Mouse (Mus musculus) neural tube, embryonic 14.5 days (tissue): ENCODE results near the gene Msh2. TPM values are rescaled to one million over a fixed set of nuclear protein-coding genes. Genes with fewer than 3 reads are reported as not detected.

Source experiments
- ATAC-seq: fragments of 200-750 bp; cut with Nextera tagmentation; 2 replicates; pipeline ENCODE4 v1.8.0; 2017; ENCODE audit warnings: low read depth, mild to moderate bottlenecking, moderate TSS enrichment, moderate library complexity
- H3K27ac ChIP-seq: fragments of 300-500 bp; sonication (generic); 2 replicates; pipeline ENCODE4 v1.5.1; 2014; ENCODE audit warnings: low read depth, mild to moderate bottlenecking, control low read depth, low read length, moderate library complexity, mixed read lengths
- H3K27me3 ChIP-seq: fragments of 300-500 bp; sonication (generic); 2 replicates; pipeline ENCODE4 v1.6.1; 2014; ENCODE audit warnings: low read length; ENCODE audit not compliant: control insufficient read depth, insufficient read depth
- H3K36me3 ChIP-seq: fragments of 300-500 bp; sonication (generic); 2 replicates; pipeline ENCODE4 v1.6.1; 2014; ENCODE audit warnings: low read length, mixed read lengths; ENCODE audit not compliant: control insufficient read depth, insufficient read depth
- H3K4me1 ChIP-seq: fragments of 300-500 bp; sonication (generic); 2 replicates; pipeline ENCODE4 v1.6.1; 2014; ENCODE audit warnings: low read length; ENCODE audit not compliant: control insufficient read depth, insufficient read depth
- H3K4me2 ChIP-seq: fragments of 300-500 bp; sonication (generic); 2 replicates; pipeline ENCODE4 v1.6.1; 2014; ENCODE audit warnings: mild to moderate bottlenecking, low read depth, low read length, control low read depth
- H3K4me3 ChIP-seq: fragments of 300-500 bp; sonication (generic); 2 replicates; pipeline ENCODE4 v1.5.1; 2014; ENCODE audit warnings: low read depth, low read length, control low read depth, mixed read lengths
- H3K9ac ChIP-seq: fragments of 300-500 bp; sonication (generic); replicated peaks from 2 replicates; pipeline ENCODE4 v1.6.1; 2014; ENCODE audit warnings: low read depth, mild to moderate bottlenecking, control low read depth, low read length, mixed read lengths
- H3K9me3 ChIP-seq: fragments of 300-500 bp; sonication (generic); 2 replicates; pipeline ENCODE4 v1.6.1; 2016; ENCODE audit warnings: low read length; ENCODE audit not compliant: control insufficient read depth
- WGBS: fragments of 180-500 bp; shearing (Covaris S2); extraction: QIAGEN DNeasy Blood & Tissue Kit; methylation state at CpG from one replicate; pipeline ENCODE4 v1.1.7; 2014; 5-methylcytosine and 5-hydroxymethylcytosine counted together
- polyA plus RNA-seq: library from polyadenylated mRNA; unstranded; fragments of >200 nt; fragmentation: Nextera tagmentation; extraction: Ambion mirVana; gene quantifications from 2 replicates; pipeline ENCODE4 v1.2.1, GENCODE M21; 2014

The Msh2 gene
- polyA plus RNA-seq: 37.8 and 50.1 TPM in 2 replicates

DNA sequence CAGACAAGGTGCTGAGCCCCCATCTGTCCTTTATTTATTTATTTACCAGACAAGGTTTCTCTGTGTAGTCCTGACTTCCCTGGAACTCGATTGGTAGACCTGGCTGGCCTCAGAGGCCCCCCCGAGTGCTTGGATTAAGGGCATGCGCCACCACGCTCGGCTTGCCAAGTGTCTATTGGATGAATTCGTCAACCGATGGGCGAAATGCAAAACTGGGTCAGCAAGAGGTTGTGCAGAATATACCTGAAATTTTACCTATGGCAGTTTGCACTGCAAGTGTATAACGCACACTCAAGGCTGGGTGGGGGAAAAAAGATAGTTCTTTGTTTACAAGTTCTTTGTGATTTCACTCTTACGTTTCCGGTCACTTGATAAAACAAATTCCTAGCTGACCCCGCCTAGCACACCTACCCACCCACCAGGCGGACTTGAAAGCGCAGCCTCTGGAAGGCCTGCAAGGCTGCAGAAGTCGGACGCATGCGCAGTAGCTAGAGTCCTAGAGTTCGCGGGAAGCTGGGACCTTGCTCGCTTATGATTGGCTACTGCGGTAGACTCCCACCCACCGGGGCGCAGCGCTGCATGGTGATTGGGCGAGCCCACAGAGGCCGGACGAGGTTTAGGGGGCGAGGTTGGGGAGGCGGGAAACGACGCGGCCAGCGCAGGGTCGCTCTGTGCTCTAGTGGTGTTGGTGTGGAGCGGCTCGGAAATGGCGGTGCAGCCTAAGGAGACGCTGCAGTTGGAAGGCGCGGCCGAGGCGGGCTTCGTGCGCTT lies at the start of gene Msh2:
Msh2 (plus strand) TSS at position 441 of the 771 bp plus-strand sequence.
- Histone ChIP-seq H3K27me3 (no peaks in the 10 kb centered on the region), H3K27ac (peak within 1 kb of the TSS; percentile 75), H3K4me2 (peak within 1 kb of the TSS; percentile 72), H3K4me1 (peaks cover 11% of the 10 kb centered on the region), H3K9me3 (no peaks in the 10 kb centered on the region), H3K36me3 (no peaks in the 10 kb centered on the region), H3K4me3 (peak within 1 kb of the TSS; percentile 90), H3K9ac (peak within 1 kb of the TSS; percentile 78)
- peak; percentile 99 for ATAC-seq
- WGBS: under 1% methylated on average over 44 of the region's 44 CpGs

DNA sequence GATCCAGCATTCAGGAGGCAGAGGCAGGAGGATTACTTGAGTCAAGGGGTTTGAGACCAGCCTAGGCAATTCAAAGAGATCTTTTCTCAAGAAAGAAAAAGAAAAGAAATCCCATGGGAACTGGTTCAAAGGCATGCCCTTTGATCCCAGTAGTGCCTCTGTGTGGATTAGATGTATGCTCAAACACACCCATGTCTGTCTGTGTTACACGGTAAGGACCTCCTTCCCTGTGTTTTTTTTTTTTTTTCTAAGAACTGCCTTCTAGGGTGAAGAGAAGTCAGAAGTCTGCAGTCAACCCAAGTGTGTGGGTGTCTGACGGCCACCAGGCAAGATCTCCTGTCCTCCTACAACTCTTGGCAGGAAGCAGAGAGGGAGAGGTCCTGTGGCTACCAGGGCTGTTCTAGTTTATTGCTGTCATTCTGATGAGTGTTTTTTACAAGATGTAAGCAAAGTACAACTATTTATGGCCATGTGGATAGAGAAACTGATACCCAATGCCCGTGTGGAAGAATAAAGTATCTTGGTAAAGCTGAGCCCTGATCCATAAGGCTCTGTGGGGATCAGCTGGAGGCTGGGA lies 46.5 kb upstream of the Msh2 start:
- H3K4me3 ChIP-seq: no peak overlapping the region
- H3K9me3 ChIP-seq: no peaks in the 10 kb centered on the region
- H3K4me2 ChIP-seq: no peak overlapping the region
- no peaks in the 10 kb centered on the region for H3K36me3 ChIP-seq
- no peak overlapping the region for H3K9ac ChIP-seq
- H3K4me1 ChIP-seq: no peaks in the 10 kb centered on the region
- 48% methylated on average over 3 of the region's 3 CpGs for WGBS
- H3K27ac ChIP-seq: no peak overlapping the region
- H3K27me3 ChIP-seq: no peaks in the 10 kb centered on the region
- no peak for ATAC-seq

- Histone ChIP-seq H3K36me3 (no peaks in the 10 kb centered on the region), H3K4me3 (no peak overlapping the region), H3K9me3 (no peaks in the 10 kb centered on the region), H3K27ac (no peak overlapping the region), H3K4me2 (no peak overlapping the region), H3K9ac (no peak overlapping the region), H3K4me1 (no peaks in the 10 kb centered on the region), H3K27me3 (no peaks in the 10 kb centered on the region)
- ATAC-seq: no peak
- 94% methylated on average over 5 of the region's 5 CpGs for WGBS
Measured at GRCm38 (mm10) chr17:87628144-87628543, 44.0 kb upstream of the Msh2 start.

DNA sequence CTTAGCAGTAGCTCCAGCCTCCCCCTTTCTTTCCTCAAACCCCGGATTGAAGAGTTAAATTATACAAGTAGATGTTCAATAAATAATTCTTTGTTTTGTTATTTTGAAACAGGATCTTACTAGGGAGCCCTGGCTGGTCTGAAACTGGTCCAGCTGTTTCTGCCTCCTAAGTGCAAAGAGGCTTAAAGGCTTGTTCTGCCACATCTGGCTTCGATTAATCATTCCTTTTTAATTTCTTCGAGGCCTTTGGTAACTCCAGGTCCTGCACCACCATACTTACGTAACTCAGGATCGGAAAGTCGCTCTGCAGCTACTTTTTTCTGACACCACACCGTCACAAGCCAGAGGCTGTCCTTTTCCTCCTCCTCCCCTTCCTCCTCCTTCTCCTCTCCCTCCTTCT lies 43.4 kb upstream of the Msh2 start:
- H3K27me3 ChIP-seq: no peaks in the 10 kb centered on the region
- 85% methylated on average over 7 of the region's 7 CpGs for WGBS

GRCm38 (mm10) chr17:87637056-87637389 lies 35.1 kb upstream of the Msh2 start:
- peak overlapping the region; percentile 79 for H3K4me2 ChIP-seq
- peak overlapping the region; percentile 51; the same call in 1 of the 2 replicates for H3K9ac ChIP-seq
- no peak; the same call in 1 of the 2 replicates for ATAC-seq
- H3K36me3 ChIP-seq: no peaks in the 10 kb centered on the region
- peak overlapping the region; percentile 41 for H3K4me3 ChIP-seq
- WGBS: under 1% methylated on average over 18 of the region's 22 CpGs
- H3K4me1 ChIP-seq: 0 out of 2 replicates have a peak, but pooled peaks cover 4% of the 10 kb centered on the region
- no peak overlapping the region for H3K27ac ChIP-seq
- H3K9me3 ChIP-seq: no peaks in the 10 kb centered on the region
- peaks cover 30% of the 10 kb centered on the region for H3K27me3 ChIP-seq

More for the DNA sequence above, 43.4 kb upstream of the Msh2 start:
- H3K36me3 ChIP-seq: no peaks in the 10 kb centered on the region
- no peak overlapping the region for H3K4me3 ChIP-seq
- no peak overlapping the region for H3K4me2 ChIP-seq
- H3K9ac ChIP-seq: no peak overlapping the region
- H3K4me1 ChIP-seq: no peaks in the 10 kb centered on the region
- H3K9me3 ChIP-seq: no peaks in the 10 kb centered on the region
- no peak for ATAC-seq
- no peak overlapping the region for H3K27ac ChIP-seq

- no peak overlapping the region for H3K4me3 ChIP-seq
- ATAC-seq: no peak
- no peak overlapping the region for H3K27ac ChIP-seq
- H3K9ac ChIP-seq: no peak overlapping the region
- 80% methylated on average over 5 of the region's 5 CpGs for WGBS
- no peaks in the 10 kb centered on the region for H3K9me3 ChIP-seq
- 0 out of 2 replicates have a peak, but pooled peaks cover 4% of the 10 kb centered on the region for H3K4me1 ChIP-seq
- peaks cover 30% of the 10 kb centered on the region for H3K27me3 ChIP-seq
- H3K36me3 ChIP-seq: no peaks in the 10 kb centered on the region
- H3K4me2 ChIP-seq: no peak overlapping the region
Measured at GRCm38 (mm10) chr17:87639242-87639641, 32.9 kb upstream of the Msh2 start.

DNA sequence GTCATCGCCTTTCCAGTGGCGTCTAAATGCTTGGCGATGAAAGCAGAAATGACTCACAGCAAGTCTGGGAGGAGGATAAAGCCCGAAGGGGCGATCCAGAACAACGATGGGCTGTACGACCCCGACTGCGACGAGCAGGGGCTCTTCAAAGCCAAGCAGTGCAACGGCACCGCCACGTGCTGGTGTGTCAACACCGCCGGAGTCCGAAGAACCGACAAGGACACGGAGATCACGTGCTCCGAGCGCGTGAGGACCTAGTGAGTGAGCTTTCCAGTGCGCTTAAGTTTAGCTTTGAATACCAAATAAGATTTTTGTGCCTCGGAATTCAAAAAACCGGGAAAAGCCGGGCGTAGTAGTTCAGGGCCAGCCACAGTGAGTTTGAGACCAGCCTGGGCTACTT lies 31.9 kb upstream of the Msh2 start:
- Histone ChIP-seq H3K4me2 (no peak overlapping the region), H3K9me3 (no peaks in the 10 kb centered on the region), H3K27ac (no peak overlapping the region), H3K27me3 (peaks cover 22% of the 10 kb centered on the region), H3K4me3 (no peak overlapping the region), H3K9ac (no peak overlapping the region), H3K36me3 (no peaks in the 10 kb centered on the region), H3K4me1 (0 out of 2 replicates have a peak, but pooled peaks cover 4% of the 10 kb centered on the region)
- 95% methylated on average over 27 of the region's 27 CpGs for WGBS
- no peak for ATAC-seq

DNA sequence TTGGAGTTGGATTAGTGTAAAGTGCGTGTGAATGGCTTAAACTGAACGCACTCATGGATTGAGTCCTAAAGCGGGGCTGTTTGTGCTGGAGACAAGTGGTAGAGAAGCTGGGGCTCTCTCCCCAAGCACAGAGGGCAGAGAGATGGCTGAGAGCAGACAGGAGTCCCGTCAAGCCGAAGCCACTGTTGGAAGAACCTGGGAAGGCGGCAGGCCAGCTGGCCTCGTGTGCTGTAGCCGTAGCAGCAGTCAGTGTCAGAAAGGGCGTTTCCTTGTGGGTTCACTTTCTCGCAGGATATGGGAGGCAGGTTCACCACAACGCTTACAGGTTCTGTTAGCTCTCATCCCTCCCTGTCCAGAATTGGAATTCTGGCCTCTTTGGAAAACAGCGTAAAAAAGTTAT lies 31.1 kb upstream of the Msh2 start:
- H3K27me3 ChIP-seq: peaks cover 16% of the 10 kb centered on the region
- H3K9me3 ChIP-seq: no peaks in the 10 kb centered on the region
- no peak for ATAC-seq
- WGBS: 84% methylated on average over 12 of the region's 12 CpGs
- H3K4me3 ChIP-seq: no peak overlapping the region
- H3K4me2 ChIP-seq: no peak overlapping the region
- no peaks in the 10 kb centered on the region for H3K36me3 ChIP-seq
- H3K27ac ChIP-seq: no peak overlapping the region
- H3K4me1 ChIP-seq: no peaks in the 10 kb centered on the region
- H3K9ac ChIP-seq: no peak overlapping the region

GRCm38 (mm10) chr17:87642744-87643143 lies 29.4 kb upstream of the Msh2 start:
- no peak overlapping the region for H3K27ac ChIP-seq
- H3K4me2 ChIP-seq: no peak overlapping the region
- no peak for ATAC-seq
- peaks cover 4% of the 10 kb centered on the region for H3K27me3 ChIP-seq
- H3K9ac ChIP-seq: no peak overlapping the region
- no peaks in the 10 kb centered on the region for H3K9me3 ChIP-seq
- no peaks in the 10 kb centered on the region for H3K36me3 ChIP-seq
- H3K4me3 ChIP-seq: no peak overlapping the region
- no peaks in the 10 kb centered on the region for H3K4me1 ChIP-seq
- 89% methylated on average over 8 of the region's 8 CpGs for WGBS
